Mouse (Mus musculus): Measurements from ENCODE around the gene Dnajb2.
"Not testable (repeated sequence)": the region's sequence is repeated elsewhere in the genome, so short reads cannot be mapped to it uniquely, and the experiment has no call there.

Gene Dnajb2

DNA sequence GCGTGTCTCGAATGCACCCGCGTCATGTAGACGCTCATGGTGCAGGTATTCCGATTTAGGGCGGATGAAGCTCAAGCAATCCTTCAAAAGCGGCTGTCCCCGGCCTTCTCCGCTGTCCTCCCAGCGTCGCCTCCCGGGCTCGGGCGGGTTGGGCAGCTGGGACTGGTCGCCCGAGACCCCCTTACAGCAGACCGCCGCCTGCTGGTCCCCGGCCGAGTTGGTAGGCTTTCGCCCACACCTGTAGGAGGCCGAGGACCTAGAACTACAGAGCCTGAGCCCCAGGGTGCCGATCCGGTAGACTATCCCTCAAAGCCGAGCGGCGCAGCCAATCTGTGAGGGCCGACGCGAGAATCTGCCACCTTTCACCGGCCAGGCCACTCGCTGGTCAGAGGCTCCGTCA is 16.7 kb upstream of the Dnajb2 start, which contains the start of gene Tuba4a:
TSS of gene Tuba4a (minus strand) at position 335 of the 400 bp plus-strand sequence.
- DNase-seq = peak; percentile 40

DNA sequence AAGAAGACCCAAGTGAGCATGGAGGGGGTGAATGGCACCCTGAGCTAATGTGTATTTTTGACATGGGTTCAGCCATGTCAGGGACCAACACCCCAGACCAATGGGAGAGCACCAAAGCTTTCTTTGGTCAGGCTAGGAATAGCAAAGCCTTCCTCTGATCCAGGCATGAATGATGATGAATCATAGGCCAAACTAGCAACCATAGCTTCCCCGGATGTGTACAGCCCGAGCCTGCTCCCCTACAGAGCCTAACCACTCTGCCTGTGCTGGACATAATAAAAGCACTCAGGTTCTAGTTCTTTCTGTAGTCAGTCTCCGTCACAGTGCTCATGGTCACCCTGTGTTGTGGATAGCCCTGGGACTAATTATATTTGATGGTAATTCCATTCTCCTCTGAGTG is 14.7 kb upstream of the Dnajb2 start:
- DNase-seq = no peak

GRCm38 (mm10) chr1:75222926-75223325 is 13.3 kb upstream of the Dnajb2 start:
- DNase-seq = no peak

DNA sequence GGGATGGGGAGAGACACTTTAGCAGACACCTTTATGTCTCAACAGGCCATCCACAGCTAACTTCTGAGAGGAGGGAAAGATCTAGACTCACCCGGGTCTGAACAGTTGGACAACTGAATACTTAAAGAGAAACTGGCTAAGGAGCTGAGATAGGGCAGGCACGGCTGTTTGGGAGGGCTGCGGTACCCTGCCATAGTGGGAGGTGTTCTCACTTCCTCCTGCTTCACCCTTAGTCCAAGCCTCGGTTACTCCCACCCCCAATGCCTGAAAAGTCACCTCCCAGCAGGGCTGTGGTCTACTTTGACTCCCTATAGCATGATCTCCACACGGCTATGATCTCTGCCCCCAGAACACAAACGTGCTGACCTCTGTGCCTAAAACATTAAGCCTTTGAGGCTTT is 12.7 kb upstream of the Dnajb2 start:
- no peak for DNase-seq

DNA sequence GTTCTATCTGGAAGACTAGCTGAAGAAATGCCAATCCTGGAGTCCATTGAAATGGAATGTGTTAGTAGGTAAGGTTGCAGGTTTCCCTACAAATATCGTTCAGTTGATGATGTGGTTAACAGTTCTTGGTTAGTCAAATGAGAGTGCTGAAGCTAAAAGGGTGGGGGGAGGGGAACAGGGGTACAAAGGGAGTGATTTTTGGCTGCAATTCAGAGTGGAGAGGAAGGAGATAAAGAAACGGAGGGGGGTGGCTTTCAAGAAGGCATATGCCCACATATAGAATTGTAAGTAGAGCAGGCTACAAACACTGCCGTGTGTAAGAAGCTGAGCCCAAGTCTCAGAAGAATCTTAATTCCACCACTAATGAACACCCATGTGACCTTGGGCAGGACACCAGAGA is 10.7 kb upstream of the Dnajb2 start:
- no peak for DNase-seq

DNA sequence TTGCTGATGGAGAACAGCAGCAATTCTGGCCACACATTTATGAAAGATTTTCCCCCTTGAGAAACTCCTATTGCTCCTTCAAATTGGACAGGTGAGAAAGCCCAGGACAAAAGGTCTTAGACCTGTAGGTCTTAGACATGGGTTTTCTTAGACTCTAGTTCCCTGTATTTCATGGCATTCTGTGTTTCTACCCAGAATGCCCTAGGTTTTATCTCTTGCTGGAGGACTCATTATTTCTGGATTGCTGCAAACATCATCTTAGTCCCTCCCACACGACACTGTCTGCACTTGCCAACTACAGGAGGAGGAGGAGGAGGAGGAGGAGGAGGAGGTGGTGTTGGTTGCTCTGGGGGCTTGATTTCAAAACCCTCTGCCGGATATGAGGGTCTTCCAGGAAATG is 10.1 kb upstream of the Dnajb2 start:
- no peak for DNase-seq

GRCm38 (mm10) chr1:75227653-75228052 is 8.6 kb upstream of the Dnajb2 start:
- DNase-seq = no peak

DNA sequence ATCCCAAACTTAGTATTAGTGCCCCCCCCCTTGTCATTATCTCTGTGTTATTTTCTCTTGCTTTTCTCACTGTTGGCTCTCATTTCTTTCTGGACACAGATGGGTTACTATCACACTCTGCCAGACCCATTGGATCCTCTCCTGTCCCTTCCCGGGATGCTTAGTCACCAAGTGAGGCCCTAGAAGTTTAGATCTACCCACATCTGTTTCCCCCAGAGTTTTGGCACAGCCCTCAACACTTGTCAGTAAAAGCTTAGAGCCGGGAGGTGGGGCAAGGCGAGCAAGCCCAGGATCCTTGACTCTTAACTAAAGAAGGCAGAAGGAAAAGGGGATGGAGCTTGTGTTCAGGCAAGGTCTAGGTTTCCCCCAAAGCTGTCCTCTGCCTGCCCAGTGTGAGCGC is 7.0 kb upstream of the Dnajb2 start:
- DNase-seq = no peak

DNA sequence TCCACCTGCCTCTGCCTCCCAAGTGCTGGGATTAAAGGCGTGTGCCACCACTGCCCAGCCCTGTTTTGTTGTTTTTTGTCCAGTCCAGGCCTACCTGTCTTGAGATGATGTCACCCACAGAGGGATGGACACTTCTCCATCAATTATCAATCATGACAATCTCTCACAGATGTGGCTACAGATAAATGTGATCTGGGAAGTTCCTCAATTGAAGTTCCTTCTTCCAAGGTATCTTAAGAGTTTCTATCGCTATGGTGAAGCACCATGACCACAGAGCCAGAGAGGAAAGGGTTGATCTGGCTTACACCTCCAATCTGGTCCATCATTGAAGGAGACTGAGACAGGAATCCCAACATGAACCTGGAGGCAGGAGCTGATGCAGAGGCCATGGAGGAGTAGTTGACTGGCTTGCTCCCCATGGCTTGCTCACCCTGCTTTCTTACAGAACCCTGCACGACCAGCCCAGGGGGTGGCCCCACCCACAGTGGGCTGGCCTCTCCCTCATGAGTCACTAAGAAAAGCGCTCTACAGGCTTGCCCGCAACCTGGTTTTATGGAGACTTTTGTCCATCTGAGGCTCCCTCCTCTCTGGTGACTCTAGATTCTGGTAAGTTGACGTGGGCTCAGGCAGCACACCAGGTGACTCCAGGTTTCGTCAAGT is 5.7 kb upstream of the Dnajb2 start:
- DNase-seq = no peak

GRCm38 (mm10) chr1:75231224-75231623 is 5.0 kb upstream of the Dnajb2 start:
- DNase-seq = no peak

- no peak for DNase-seq
Measured at GRCm38 (mm10) chr1:75231664-75232152, 4.5 kb upstream of the Dnajb2 start, which contains the start of gene A630095N17Rik. TSS of gene A630095N17Rik (minus strand) at chr1:75232102.

GRCm38 (mm10) chr1:75232489-75232888 is 3.7 kb upstream of the Dnajb2 start:
- DNase-seq = not testable (repeated sequence)

DNA sequence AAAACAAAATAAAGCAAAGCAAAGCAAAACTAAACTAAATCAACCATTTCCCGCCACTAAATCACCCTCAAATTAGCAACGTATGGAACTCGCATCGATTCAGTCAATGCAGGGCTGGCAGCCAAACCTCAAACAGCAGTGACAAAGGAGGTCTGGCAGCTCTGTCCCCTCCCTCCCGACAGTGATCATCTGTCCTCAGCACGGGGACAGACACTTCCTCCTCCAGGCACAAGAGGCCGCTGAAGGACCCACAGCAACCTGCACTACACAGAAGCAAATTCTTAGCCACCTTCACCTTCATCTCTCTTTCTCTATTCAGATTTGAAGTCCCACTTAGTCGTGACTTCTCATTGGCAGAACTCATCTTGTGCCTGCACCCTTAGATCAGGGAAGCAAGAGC is 1.6 kb upstream of the Dnajb2 start:
- DNase-seq = no peak

GRCm38 (mm10) chr1:75239591-75239990 is 3.4 kb downstream of the Dnajb2 start:
- DNase-seq = no peak

GRCm38 (mm10) chr1:75243411-75243810 is 7.2 kb downstream of the Dnajb2 start:
- no peak for DNase-seq

DNA sequence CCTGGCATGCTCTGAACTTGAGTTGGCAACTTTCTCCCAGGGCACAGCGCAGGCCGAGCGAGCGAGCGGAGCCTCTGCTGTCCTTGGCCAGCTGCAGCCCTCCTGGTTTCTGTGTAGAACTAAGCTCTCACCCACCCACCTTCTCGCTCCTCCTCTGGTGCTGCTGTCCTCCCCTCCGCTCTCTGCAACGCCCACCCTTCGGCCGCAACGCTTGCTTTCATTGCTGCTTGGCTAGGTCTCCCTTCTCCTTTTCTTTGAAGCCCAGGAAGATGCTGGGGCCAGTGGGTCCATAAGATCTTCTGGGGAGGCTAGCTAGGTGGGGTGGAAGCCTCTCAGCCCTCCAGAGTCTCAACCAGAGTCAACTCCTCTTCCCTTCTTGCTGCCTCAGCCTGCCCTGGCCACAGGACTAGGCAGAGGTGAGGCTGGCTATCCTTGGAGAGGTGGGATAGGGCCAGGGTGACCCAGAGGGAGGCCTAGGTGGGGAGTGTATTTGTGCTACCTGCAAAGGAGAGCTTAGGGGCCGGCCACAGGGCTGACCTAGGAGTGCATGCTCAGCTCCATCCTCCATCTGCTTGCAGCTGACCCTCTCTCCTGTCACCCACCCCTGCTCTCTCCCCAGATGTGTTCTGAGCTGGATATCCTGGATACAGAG is 8.1 kb downstream of the Dnajb2 start:
- no peak for DNase-seq

GRCm38 (mm10) chr1:75244836-75245235 is 8.6 kb downstream of the Dnajb2 start:
- no peak for DNase-seq

DNA sequence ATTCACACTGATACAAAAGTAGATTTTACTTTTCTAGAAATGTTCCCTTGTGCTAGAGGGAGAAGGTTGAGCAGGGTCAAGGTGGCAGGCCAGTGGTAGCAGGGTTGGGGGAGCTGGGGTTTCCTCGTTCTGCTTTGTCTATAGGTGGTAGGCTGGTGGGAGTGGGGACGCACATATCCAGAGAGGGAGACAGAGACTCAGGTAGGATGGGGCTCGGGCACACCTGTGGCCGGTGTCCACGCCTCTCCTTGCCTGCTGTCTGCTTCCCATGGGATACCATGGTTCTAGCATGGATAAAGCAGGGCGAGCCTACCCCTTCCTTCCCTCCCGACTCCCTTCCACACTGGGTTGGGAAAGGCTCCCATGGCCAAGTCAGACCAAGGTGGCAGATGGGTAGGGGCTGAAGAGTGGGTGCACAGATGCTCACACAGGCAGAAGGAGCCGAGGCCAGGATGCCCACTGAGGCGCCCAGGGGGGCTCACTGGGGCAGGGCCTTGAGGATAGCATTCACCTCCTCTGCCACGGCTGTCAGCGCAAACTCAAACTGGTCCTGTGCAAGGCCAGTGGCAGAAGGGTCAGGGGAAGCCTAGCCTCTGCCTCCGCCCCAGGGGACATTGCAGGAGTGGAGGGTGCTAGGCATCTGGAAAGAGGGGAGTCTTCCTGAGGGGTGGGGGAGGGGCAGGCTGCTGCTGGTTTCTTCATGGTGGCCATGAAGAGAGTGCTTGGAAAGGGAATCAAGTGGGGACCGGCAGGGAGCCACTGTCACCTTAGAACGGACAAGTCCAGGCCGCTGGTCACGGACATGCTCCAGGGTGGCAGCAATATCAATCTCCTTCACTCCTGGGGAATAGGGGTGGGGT is 11.1 kb downstream of the Dnajb2 start:
- no peak for DNase-seq

DNA sequence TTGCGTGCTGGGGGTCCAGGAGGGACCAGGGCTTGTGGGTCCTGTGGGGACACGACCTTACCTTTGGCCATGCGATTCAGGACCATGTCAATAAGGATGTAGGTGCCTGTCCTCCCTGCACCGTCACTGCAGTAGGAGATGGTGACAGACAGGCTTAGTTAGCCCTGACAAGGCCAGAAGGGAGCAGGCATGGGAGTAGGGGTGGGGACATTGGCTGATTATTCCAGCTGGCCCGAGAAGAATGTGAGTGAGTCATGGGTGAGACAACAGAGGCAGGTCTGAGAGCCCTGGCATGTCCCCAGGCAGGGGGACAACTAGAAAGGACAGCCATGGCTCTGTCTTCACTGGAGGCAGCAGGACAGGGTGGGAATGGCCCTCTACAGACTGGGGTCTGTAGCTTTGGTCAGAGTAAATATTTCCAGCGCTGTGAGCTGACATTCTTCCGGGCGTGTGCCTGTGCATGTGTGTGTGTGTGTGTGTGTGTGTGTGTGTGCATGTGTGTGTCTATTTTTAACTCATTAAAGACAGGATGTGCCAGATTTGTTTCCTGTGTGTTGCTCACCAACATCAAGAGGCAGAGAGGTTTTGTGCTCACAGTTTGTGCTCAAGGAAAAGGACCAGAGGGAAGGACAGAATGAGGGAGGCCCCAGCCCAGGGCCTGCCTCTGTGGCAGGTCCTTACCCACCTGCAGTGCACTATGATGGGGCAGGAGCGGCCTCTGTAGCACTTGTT is 12.0 kb downstream of the Dnajb2 start:
- DNase-seq = no peak

DNA sequence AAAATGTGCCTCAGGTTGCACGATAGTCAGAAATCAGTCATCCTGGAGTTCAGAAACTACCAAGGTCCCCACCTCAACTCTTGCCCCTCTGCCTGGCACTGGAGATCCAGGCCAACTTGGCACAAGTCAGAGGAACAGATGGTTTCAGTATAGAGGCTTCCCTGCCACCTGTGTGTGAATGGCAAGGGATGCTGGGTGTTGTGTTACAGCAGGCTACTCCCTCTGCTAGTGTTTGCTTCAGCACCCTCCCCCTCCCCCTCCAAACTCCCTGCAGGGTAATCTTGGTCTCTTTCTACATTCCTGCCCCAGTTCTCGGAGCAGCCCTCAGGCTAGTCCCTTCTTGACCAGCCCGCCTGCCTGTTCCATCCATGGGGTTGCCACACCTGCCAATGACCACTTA is 14.3 kb downstream of the Dnajb2 start:
- DNase-seq = no peak

DNA sequence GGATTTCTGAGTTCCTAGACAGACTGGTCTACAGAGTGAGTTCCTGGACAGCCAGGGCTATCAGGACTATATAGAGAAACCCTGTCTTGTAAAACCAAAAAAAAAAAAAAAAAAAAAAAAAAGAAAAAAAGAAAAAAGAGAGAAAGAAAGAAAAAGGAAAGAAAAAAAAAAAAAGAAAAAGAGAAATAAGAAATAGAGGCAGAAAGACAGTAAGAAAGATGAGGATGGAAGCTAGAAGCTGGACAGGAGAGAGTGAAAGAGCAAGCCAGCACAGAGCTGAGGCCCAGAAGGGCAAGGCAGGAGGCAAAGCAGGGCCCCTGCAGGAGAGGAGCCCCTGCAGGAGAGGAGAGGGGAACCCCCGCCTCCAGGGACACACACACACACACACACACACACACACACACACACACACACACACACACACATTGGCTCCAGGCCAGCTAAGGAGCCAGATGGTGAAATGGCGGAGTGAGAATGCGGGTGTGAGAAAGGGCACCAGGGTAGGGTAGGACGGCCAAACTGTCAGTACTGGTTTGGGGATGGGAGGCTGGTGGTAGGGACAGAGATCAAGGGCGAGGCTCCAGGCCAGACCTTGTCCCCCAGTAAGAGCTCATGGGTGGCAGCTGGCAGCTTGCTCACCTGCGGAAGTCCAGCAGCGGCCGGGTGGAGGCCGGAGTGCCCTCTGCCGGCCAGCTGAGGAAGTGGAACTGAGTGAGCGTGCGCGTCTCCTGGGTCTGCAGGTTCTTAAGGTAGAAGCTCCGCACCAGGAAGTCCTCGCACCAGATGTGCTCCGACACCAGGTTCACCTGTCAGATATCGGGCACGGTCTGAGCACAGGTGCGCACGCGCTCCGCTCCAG is 15.1 kb downstream of the Dnajb2 start:
- peak; percentile 67 for DNase-seq

DNA sequence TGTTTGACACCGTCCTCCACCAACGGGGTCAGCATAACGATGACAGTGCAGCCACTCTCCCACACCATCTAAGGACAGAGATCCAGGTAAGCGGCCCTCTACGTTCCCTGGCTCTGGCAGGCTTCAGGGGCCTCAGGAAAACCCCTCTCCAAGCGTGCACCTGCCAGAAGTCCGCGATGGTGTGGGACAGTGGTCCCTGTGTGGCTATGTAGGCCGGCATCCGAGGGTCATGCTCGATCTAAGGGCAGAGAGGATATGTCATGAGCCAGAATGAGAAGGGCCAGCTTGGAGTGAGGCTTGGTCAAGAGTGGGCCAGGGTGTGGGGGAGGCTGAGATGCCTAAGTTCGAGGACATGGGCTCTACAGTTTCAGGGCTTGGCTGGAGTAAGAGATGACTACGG is 16.1 kb downstream of the Dnajb2 start:
- DNase-seq = no peak
